Mouse (Mus musculus) limb, embryonic 15.5 days (tissue): ENCODE data around the gene Kif26a. TPM values are rescaled to one million over a fixed set of nuclear protein-coding genes. Genes with fewer than 3 reads are reported as not detected.

ENCODE experiments used
- ATAC-seq: fragments of 200-750 bp; cut with Nextera tagmentation; 2 replicates; pipeline ENCODE4 v1.8.0; 2017; ENCODE audit warnings: low read depth, moderate TSS enrichment; ENCODE audit not compliant: insufficient number of reproducible peaks, low FRiP score, low TSS enrichment
- H3K27ac ChIP-seq: fragments of 300-500 bp; sonication (generic); 2 replicates; pipeline ENCODE4 v1.5.1; 2015; ENCODE audit warnings: moderate library complexity, mild to moderate bottlenecking, inconsistent platforms
- H3K27me3 ChIP-seq: fragments of 300-500 bp; sonication (generic); 2 replicates; pipeline ENCODE4 v1.6.1; 2015; ENCODE audit warnings: inconsistent platforms
- H3K36me3 ChIP-seq: fragments of 300-500 bp; sonication (generic); 2 replicates; pipeline ENCODE4 v1.6.1; 2015; ENCODE audit warnings: inconsistent platforms
- H3K4me1 ChIP-seq: fragments of 300-500 bp; sonication (generic); 2 replicates; pipeline ENCODE4 v1.6.1; 2015; ENCODE audit warnings: inconsistent platforms
- H3K4me2 ChIP-seq: fragments of 300-500 bp; sonication (generic); 2 replicates; pipeline ENCODE4 v1.6.1; 2015; ENCODE audit warnings: mild to moderate bottlenecking, inconsistent platforms
- H3K4me3 ChIP-seq: fragments of 300-500 bp; sonication (generic); 2 replicates; pipeline ENCODE4 v1.5.1; 2015; ENCODE audit warnings: mild to moderate bottlenecking, inconsistent platforms
- H3K9ac ChIP-seq: fragments of 300-500 bp; sonication (generic); 2 replicates; pipeline ENCODE4 v1.6.1; 2015; ENCODE audit warnings: inconsistent platforms
- H3K9me3 ChIP-seq: fragments of 300-500 bp; sonication (generic); 2 replicates; pipeline ENCODE4 v1.6.1; 2016; ENCODE audit warnings: inconsistent platforms
- WGBS: fragments of 180-500 bp; shearing (Covaris S2); methylation state at CpG from one replicate; pipeline ENCODE4 v1.1.7; 2015; 5-methylcytosine and 5-hydroxymethylcytosine counted together
- polyA plus RNA-seq: library from polyadenylated mRNA; unstranded; fragments of >200 nt; fragmentation: Nextera tagmentation; extraction: Ambion mirVana; gene quantifications from 2 replicates; pipeline ENCODE4 v1.2.1, GENCODE M21; 2015

Gene Kif26a
- polyA plus RNA-seq, 1 experiment from 2014 or later, result 8.7 TPM

DNA sequence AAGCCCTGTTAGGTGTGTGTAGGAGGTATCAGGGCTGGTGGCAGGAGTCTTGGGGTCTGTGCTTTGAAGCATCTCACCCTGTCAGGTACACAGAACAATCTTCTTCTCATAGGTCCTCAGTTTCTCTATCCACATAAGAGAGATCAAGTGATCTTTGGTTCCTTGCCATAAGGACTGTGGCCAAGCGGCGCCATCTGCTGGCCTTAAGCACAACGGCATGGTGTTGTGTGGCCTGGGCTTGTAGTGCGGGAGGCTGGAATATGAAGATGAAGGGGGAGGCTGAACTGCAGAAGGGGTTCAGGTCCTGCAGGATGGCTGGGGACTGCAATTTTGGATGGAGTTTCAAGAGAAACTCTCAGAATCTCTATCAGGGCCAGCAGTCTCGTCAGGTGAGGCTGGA is 5.8 kb upstream of the Kif26a start:
- Histone ChIP-seq H3K36me3 (no peaks in the 10 kb centered on the region), H3K4me1 (peaks cover 20% of the 10 kb centered on the region), H3K9me3 (no peaks in the 10 kb centered on the region), H3K9ac (no peak overlapping the region), H3K4me3 (no peak overlapping the region), H3K27me3 (peaks cover 54% of the 10 kb centered on the region), H3K4me2 (no peak overlapping the region), H3K27ac (no peak overlapping the region)
- ATAC-seq, result no peak
- whole genome bisulfite sequencing, result 5% methylated on average over 5 of the region's 5 CpGs

DNA sequence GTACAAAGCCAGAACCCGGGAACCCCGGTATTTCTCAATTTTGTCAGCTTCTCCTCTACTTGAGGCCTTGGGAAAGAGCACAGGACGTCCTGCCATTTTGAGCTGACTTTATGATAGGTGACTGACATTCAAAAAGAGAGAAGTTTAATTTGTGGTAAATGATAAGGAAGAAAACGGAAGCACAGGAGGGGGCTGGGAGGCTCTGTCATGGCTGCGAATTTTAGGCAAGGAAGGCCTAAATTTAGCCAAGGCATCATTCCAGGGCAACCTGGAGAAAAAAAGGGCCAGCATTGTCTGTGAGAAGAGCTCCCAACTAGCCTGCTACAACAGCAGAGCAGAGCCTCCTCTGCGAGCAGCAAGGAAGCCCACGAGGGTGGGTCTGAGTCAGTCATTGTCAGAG is 5.3 kb upstream of the Kif26a start:
- ATAC-seq, result no peak
- Histone ChIP-seq H3K27me3 (peaks cover 49% of the 10 kb centered on the region), H3K4me3 (no peak overlapping the region), H3K4me2 (no peak overlapping the region), H3K4me1 (peaks cover 25% of the 10 kb centered on the region), H3K36me3 (no peaks in the 10 kb centered on the region), H3K27ac (no peak overlapping the region), H3K9me3 (no peaks in the 10 kb centered on the region), H3K9ac (no peak overlapping the region)
- 61% methylated on average over 7 of the region's 7 CpGs for WGBS

DNA sequence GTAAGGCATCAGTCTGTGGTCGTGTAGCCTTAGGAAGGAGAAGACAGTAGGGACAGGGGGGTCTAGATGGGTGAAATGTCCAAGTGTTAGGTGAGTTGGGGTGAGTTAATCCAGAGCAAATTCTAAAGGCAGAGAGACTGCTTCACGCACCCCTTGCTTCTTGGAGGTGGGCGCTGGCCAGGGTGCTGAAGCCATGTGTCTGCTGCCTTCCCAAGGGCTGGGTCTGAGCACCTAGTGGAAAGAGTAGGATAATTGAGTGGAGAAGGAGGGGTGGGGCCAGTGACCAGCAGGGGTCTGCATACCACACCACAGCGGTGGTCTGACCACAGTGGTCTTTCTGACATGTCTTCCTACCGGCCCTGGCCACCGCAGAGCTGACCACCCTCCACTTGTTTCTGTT is 4.7 kb upstream of the Kif26a start:
- H3K4me3 ChIP-seq, result no peak overlapping the region
- WGBS, result 6% methylated on average over 6 of the region's 6 CpGs
- H3K9ac ChIP-seq, result no peak overlapping the region
- H3K4me2 ChIP-seq, result no peak overlapping the region
- H3K9me3 ChIP-seq, result no peaks in the 10 kb centered on the region
- ATAC-seq, result no peak
- peaks cover 49% of the 10 kb centered on the region for H3K27me3 ChIP-seq
- H3K27ac ChIP-seq, result no peak overlapping the region
- H3K36me3 ChIP-seq, result no peaks in the 10 kb centered on the region
- peaks cover 30% of the 10 kb centered on the region for H3K4me1 ChIP-seq

DNA sequence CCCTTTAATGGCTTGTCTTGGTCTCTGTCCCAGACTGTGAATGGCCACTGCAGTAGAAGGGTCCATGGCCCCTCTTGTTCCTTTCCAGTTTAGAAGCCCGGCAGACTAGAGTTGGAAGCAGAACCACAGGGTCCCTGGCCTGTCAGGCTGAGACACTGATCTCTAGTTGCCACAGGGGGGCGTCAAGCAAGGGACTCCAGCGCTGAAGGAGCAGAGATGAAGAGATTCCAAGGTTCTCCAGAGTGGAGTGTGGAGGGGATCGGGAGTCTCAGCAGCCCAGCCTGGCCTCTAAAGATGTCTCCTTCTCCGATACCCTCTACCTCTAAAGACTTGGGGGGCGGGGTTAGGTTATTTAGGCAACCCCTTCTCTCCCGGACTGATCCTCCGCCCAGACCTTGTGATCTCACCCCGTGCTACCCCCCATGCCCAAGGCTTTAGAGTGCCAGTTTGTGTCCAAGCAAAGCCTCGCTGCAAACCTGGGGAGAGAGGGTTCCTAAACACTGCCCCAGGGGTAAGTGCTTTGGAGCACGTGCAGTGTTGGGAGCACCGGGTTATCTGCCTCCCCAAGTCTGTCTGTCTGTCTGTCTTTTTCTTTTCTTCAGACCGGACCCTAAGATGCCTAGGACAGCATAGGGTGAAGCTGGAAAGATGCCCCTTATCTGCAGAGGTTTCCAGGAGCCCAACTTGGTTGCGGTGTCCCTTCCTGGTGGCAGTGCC is 2.7 kb upstream of the Kif26a start:
- no peaks in the 10 kb centered on the region for H3K9me3 ChIP-seq
- H3K9ac ChIP-seq, result no peak overlapping the region
- no peak overlapping the region for H3K27ac ChIP-seq
- H3K4me1 ChIP-seq, result peaks cover 50% of the 10 kb centered on the region
- peak overlapping the region; percentile 64; the same call in 1 of the 2 replicates for H3K4me3 ChIP-seq
- ATAC-seq, result no peak
- 3% methylated on average over 14 of the region's 14 CpGs for WGBS
- H3K36me3 ChIP-seq, result no peaks in the 10 kb centered on the region
- H3K4me2 ChIP-seq, result peak overlapping the region; percentile 81
- peaks cover 49% of the 10 kb centered on the region for H3K27me3 ChIP-seq

DNA sequence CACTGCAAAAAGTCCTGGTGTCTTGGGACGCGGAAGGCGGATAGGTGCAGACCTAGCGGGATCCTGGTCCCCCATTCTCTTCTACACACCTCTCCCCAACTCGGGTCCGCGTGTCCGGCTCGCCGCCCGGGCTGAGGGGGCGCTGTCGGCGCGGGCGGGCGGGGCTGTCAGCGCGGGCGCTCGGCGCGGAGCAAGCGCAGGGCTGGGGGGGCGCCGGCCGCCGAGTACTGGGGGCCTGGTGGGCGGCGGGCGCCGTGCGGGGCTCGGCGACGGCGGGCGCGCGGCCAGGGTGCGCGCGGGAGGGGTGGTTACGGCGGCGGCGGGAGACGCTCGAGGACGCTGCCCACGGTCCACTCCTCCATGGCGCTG is 2.2 kb upstream of the Kif26a start:
- Histone ChIP-seq H3K36me3 (0 out of 2 replicates have a peak, but pooled peaks cover 3% of the 10 kb centered on the region), H3K4me2 (peak overlapping the region; percentile 81), H3K9me3 (no peaks in the 10 kb centered on the region), H3K9ac (no peak overlapping the region), H3K4me3 (peak overlapping the region; percentile 64), H3K27ac (no peak overlapping the region), H3K4me1 (peaks cover 55% of the 10 kb centered on the region), H3K27me3 (peaks cover 49% of the 10 kb centered on the region)
- under 1% methylated on average over 46 of the region's 52 CpGs for WGBS
- no peak for ATAC-seq

DNA sequence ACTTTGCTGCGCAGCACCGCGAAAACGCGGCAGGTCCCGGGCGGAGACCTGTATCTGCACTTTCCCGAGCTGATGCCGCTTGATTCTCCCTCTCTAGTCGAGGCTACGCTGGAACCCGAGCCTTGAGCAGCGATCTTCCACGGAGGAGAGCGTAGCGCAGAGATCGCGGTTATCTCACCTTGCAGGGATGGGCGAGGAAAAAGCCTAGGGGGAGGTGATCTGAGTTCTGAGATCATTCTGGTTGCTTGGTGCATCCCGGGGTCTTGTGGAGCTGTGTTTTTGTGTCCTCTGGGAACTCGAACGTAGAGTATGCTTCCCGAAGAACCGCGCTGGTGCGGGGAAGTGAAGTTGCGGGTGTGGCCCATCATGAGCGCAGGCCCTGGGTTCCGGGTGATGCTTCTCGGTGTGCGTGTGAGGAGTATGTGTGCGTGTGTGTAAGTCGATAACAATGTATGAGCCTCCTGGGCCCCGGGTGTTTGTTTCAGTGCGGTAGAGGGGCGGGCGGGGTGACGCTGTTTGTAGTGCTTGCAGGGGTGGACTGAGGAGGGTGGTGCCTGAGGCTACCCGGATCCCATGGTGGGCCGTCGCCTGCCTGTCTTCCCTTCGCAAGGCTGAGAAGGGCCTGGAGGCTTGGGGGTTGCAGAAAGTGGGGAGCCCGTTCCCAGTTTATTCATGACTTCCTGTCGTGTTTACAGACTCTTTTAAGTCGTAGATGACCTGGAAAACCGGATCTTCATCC is 1.5 kb upstream of the Kif26a start:
- Histone ChIP-seq H3K9ac (no peak overlapping the region), H3K4me3 (peak overlapping the region; percentile 64), H3K27me3 (peaks cover 49% of the 10 kb centered on the region), H3K36me3 (0 out of 2 replicates have a peak, but pooled peaks cover 5% of the 10 kb centered on the region), H3K27ac (no peak overlapping the region), H3K4me1 (peaks cover 63% of the 10 kb centered on the region), H3K4me2 (peak overlapping the region; percentile 81), H3K9me3 (no peaks in the 10 kb centered on the region)
- ATAC-seq, result no peak
- whole genome bisulfite sequencing, result 2% methylated on average over 46 of the region's 46 CpGs

DNA sequence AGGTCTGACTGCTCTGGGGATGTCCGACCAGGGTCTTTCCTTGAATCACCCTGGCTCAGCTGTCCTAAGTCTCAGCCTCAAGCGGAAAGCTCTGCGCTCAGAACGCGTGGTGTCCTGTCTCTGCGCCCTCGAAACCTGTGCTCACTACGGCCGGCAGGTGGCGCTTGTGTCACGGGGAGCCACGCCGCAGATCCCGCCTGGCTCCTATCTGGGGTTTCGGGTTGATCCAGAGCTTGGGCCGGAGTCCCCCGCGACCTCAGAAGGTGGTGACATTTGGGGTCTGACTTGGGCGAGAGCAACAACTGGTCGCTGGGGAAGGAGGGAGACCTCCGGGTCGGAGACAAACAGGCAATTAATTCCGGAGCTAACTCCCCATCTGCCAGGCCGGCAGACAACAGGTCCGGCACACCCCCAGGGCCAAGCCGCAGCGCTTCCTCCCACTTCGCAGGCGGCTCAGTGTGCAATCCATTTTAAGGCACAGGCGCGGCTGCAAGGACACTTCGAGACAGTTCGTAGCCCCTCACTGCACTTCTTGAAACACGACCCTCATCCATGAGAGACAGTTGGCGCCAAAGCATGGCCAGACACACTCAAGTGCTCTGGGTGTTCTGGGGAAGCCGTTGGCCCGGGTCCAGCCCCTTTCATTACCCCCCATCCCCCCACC is 665 bp upstream of the Kif26a start:
- Histone ChIP-seq H3K27ac (peak overlapping the region; percentile 87), H3K27me3 (peaks cover 48% of the 10 kb centered on the region)

DNA sequence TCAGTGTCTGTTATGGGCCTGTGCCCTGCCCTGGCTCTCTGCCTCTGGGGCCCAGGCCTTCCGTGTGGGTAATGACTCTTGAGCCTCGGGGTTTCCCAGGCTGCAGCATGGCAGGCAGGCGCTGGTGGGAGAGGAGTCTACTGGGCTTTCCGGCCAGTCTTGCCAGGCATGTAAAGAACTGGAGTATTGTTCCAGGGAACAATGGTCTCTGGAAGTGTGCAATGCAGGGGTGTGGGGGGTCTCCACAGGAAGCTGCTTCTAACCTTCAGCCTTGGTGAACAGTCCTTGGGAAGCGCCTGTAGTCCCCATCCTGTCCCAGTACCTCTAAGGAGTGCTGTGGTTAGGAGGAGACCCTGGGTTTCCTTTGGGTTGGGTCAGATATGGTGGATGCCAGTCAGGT is 1.4 kb downstream of the Kif26a start:
- 0 out of 2 replicates have a peak, but pooled peaks cover 5% of the 10 kb centered on the region for H3K36me3 ChIP-seq
- peak overlapping the region; percentile 81 for H3K4me2 ChIP-seq
- H3K4me3 ChIP-seq, result peak overlapping the region; percentile 64
- peak overlapping the region; percentile 87; the same call in 1 of the 2 replicates for H3K27ac ChIP-seq
- H3K9ac ChIP-seq, result peak overlapping the region; percentile 70
- peaks cover 28% of the 10 kb centered on the region for H3K27me3 ChIP-seq
- 30% methylated on average over 5 of the region's 5 CpGs for WGBS
- no peaks in the 10 kb centered on the region for H3K9me3 ChIP-seq
- H3K4me1 ChIP-seq, result peaks cover 90% of the 10 kb centered on the region
- ATAC-seq, result no peak

More for the DNA sequence above, 665 bp upstream of the Kif26a start:
- Histone ChIP-seq H3K9ac (no peak overlapping the region), H3K4me2 (peak overlapping the region; percentile 81), H3K4me1 (peaks cover 71% of the 10 kb centered on the region), H3K4me3 (peak overlapping the region; percentile 64), H3K9me3 (no peaks in the 10 kb centered on the region), H3K36me3 (0 out of 2 replicates have a peak, but pooled peaks cover 5% of the 10 kb centered on the region)
- ATAC-seq, result peak; percentile 16
- WGBS, result under 1% methylated on average over 37 of the region's 37 CpGs

DNA sequence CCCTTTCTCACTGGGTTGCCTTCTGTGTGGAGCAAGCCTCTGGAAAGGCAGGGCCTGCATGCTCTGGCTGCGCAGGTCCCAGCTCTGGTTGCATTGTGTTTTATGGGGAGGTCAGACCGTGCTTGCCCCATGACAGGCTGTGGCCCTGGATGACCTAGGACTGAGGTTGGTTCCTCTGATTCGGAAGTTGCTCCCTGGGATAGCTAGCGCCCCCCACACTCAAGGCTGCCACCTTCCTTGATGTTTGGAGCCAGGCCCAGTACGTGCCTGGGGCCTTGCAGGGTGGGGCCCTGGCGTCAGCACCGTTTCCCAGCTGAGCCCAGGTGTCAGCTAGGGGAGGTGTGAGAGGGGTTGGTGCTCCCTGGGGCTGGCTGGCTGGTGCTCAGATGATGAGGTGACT is 4.0 kb downstream of the Kif26a start:
- Histone ChIP-seq H3K9me3 (no peaks in the 10 kb centered on the region), H3K36me3 (0 out of 2 replicates have a peak, but pooled peaks cover 5% of the 10 kb centered on the region), H3K4me3 (no peak overlapping the region), H3K27ac (peak overlapping the region; percentile 33; the same call in 1 of the 2 replicates), H3K9ac (no peak overlapping the region), H3K27me3 (peaks cover 1% of the 10 kb centered on the region), H3K4me2 (0 out of 2 replicates have a peak overlapping the region, but pooled peaks have one; percentile 1), H3K4me1 (peaks cover 89% of the 10 kb centered on the region)
- WGBS, result 27% methylated on average over 7 of the region's 7 CpGs
- ATAC-seq, result no peak

DNA sequence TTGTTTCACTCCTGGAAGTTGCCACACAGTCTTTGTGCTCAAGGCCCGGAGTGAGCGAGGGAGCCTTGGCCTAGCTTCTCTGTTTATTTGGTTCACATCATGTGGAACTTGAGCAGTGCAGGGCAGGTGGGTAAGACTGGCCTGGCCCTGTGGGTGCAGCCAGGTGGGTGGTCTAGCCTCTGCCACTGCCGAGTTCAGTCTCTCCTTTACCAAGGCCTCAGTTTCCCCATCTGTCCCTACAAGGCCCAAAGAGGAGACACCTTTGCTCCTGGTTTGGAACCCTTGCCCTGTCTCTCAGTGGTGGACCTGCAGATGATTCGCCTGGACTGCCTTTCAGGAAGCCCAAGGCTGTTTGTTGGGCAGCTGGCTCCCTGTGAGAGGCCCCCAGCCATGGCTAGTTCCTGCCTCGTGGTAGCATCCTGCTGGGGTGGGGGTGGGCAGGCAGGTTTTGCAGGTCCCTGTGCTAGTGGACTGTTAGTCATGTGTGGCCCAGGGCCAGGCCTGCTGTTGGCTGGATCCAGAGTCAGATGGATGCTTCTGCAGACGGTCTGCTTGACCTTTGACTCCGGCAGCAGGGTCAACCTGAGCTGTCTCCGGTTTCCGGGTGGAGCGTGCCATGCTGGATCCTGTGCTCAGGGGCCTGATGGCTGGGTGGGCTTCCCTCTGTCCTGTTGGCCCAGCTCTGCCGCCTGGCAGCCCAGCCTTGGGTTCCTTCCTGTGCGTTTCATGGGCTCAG is 5.4 kb downstream of the Kif26a start:
- Histone ChIP-seq H3K36me3 (0 out of 2 replicates have a peak, but pooled peaks cover 5% of the 10 kb centered on the region), H3K4me3 (no peak overlapping the region), H3K27ac (peak overlapping the region; percentile 44), H3K27me3 (no peaks in the 10 kb centered on the region), H3K9me3 (no peaks in the 10 kb centered on the region), H3K4me1 (peaks cover 88% of the 10 kb centered on the region), H3K9ac (no peak overlapping the region), H3K4me2 (no peak overlapping the region)
- ATAC-seq, result no peak
- 35% methylated on average over 12 of the region's 12 CpGs for WGBS

DNA sequence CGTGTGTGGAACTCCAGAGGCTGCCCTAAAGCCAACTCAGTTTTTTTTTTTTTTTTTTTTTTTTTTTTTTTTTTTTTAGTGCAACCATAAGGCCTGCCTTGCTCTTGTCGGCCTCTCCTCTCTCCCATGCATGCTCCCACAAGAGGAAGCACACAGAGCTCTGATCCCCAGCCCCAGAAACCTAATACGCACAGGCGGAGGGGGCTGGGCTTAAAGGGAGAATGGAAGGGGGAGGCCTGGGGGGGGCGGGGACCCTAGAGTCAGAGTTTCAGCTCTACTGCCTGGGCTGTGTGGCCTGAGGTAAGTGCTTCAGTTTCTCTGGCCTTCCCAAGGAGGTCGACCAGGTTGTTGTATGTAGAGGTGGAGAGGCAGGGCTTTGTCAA is 6.0 kb downstream of the Kif26a start:
- WGBS, result 25% methylated on average over 6 of the region's 6 CpGs
- no peak for ATAC-seq
- no peaks in the 10 kb centered on the region for H3K27me3 ChIP-seq
- H3K9me3 ChIP-seq, result no peaks in the 10 kb centered on the region
- no peak overlapping the region for H3K4me3 ChIP-seq
- no peak overlapping the region for H3K9ac ChIP-seq
- H3K36me3 ChIP-seq, result 0 out of 2 replicates have a peak, but pooled peaks cover 5% of the 10 kb centered on the region
- H3K4me1 ChIP-seq, result peaks cover 87% of the 10 kb centered on the region
- H3K4me2 ChIP-seq, result no peak overlapping the region
- H3K27ac ChIP-seq, result 0 out of 2 replicates have a peak overlapping the region, but pooled peaks have one; percentile 44
